Mouse (Mus musculus): ENCODE data around the gene Anks1. TPM values are rescaled to one million over a fixed set of nuclear protein-coding genes. Genes with fewer than 3 reads are reported as not detected.

The Anks1 gene
- polyA plus RNA-seq, 1 experiment from 2014 or later = 50.4 TPM

GRCm38 (mm10) chr17:28027197-28027596 lies 118.1 kb downstream of the Anks1 start:
- Histone ChIP-seq H3K4me2 (no peak overlapping the region), H3K4me1 (peaks cover 71% of the 10 kb centered on the region), H3K9me3 (replicated peaks) (no peaks in the 10 kb centered on the region), H3K9ac (replicated peaks) (no peak overlapping the region), H3K27me3 (replicated peaks) (no peaks in the 10 kb centered on the region), H3K27ac (replicated peaks) (no peak overlapping the region), H3K36me3 (no peaks in the 10 kb centered on the region), H3K4me3 (replicated peaks) (no peak overlapping the region)
- ATAC-seq (ENCODE audit: low FRiP score) = no peak
- WGBS = 96% methylated on average over 6 of the region's 6 CpGs

GRCm38 (mm10) chr17:28028236-28028635 lies 119.1 kb downstream of the Anks1 start:
- Histone ChIP-seq H3K4me1 (peaks cover 69% of the 10 kb centered on the region), H3K4me3 (replicated peaks) (no peak overlapping the region), H3K27me3 (replicated peaks) (no peaks in the 10 kb centered on the region), H3K9ac (replicated peaks) (no peak overlapping the region), H3K36me3 (no peaks in the 10 kb centered on the region), H3K9me3 (replicated peaks) (no peaks in the 10 kb centered on the region), H3K27ac (replicated peaks) (no peak overlapping the region), H3K4me2 (no peak overlapping the region)
- no peak for ATAC-seq (ENCODE audit: low FRiP score)
- 44% methylated on average over 10 of the region's 10 CpGs for WGBS

GRCm38 (mm10) chr17:28029308-28029707 lies 120.2 kb downstream of the Anks1 start:
- H3K27me3 ChIP-seq (replicated peaks) = no peaks in the 10 kb centered on the region
- peaks cover 60% of the 10 kb centered on the region for H3K4me1 ChIP-seq
- no peaks in the 10 kb centered on the region for H3K36me3 ChIP-seq
- no peak overlapping the region for H3K9ac ChIP-seq (replicated peaks)
- H3K4me3 ChIP-seq (replicated peaks) = no peak overlapping the region
- H3K27ac ChIP-seq (replicated peaks) = no peak overlapping the region
- H3K4me2 ChIP-seq = no peak overlapping the region
- H3K9me3 ChIP-seq (replicated peaks) = no peaks in the 10 kb centered on the region
- ATAC-seq (ENCODE audit: low FRiP score) = no peak
- WGBS = 70% methylated on average over 2 of the region's 2 CpGs

GRCm38 (mm10) chr17:28030446-28030845 lies 121.3 kb downstream of the Anks1 start:
- H3K4me1 ChIP-seq = peaks cover 52% of the 10 kb centered on the region
- H3K36me3 ChIP-seq = no peaks in the 10 kb centered on the region
- WGBS = 68% methylated on average over 10 of the region's 10 CpGs
- H3K4me3 ChIP-seq (replicated peaks) = no peak overlapping the region
- no peaks in the 10 kb centered on the region for H3K9me3 ChIP-seq (replicated peaks)
- H3K4me2 ChIP-seq = no peak overlapping the region
- no peak for ATAC-seq (ENCODE audit: low FRiP score)
- no peak overlapping the region for H3K27ac ChIP-seq (replicated peaks)
- H3K9ac ChIP-seq (replicated peaks) = no peak overlapping the region
- H3K27me3 ChIP-seq (replicated peaks) = no peaks in the 10 kb centered on the region

- H3K36me3 ChIP-seq = no peaks in the 10 kb centered on the region
- H3K4me1 ChIP-seq = peaks cover 43% of the 10 kb centered on the region
- no peak overlapping the region for H3K4me2 ChIP-seq
- no peak for ATAC-seq (ENCODE audit: low FRiP score)
- no peak overlapping the region for H3K4me3 ChIP-seq (replicated peaks)
- 66% methylated on average over 9 of the region's 9 CpGs for WGBS
- no peaks in the 10 kb centered on the region for H3K9me3 ChIP-seq (replicated peaks)
- no peaks in the 10 kb centered on the region for H3K27me3 ChIP-seq (replicated peaks)
- H3K27ac ChIP-seq (replicated peaks) = no peak overlapping the region
- H3K9ac ChIP-seq (replicated peaks) = no peak overlapping the region
Measured at GRCm38 (mm10) chr17:28031281-28031941, 122.3 kb downstream of the Anks1 start.

GRCm38 (mm10) chr17:28032219-28032618 lies 123.1 kb downstream of the Anks1 start:
- H3K27ac ChIP-seq (replicated peaks) = no peak overlapping the region
- H3K9me3 ChIP-seq (replicated peaks) = no peaks in the 10 kb centered on the region
- WGBS = 59% methylated on average over 10 of the region's 10 CpGs
- no peak overlapping the region for H3K4me3 ChIP-seq (replicated peaks)
- no peak overlapping the region for H3K4me2 ChIP-seq
- H3K27me3 ChIP-seq (replicated peaks) = no peaks in the 10 kb centered on the region
- ATAC-seq (ENCODE audit: low FRiP score) = no peak
- peaks cover 46% of the 10 kb centered on the region for H3K4me1 ChIP-seq
- no peak overlapping the region for H3K9ac ChIP-seq (replicated peaks)
- no peaks in the 10 kb centered on the region for H3K36me3 ChIP-seq

- H3K4me1 ChIP-seq = peaks cover 50% of the 10 kb centered on the region
- H3K9ac ChIP-seq (replicated peaks) = no peak overlapping the region
- peak overlapping the region; percentile 6; the same call in 1 of the 2 replicates for H3K27ac ChIP-seq (replicated peaks)
- H3K27me3 ChIP-seq (replicated peaks) = no peaks in the 10 kb centered on the region
- no peak for ATAC-seq (ENCODE audit: low FRiP score)
- no peak overlapping the region for H3K4me2 ChIP-seq
- WGBS = 19% methylated on average over 3 of the region's 3 CpGs
- no peaks in the 10 kb centered on the region for H3K36me3 ChIP-seq
- H3K9me3 ChIP-seq (replicated peaks) = no peaks in the 10 kb centered on the region
- H3K4me3 ChIP-seq (replicated peaks) = no peak overlapping the region
Measured at GRCm38 (mm10) chr17:28033046-28033580, 124.0 kb downstream of the Anks1 start.

GRCm38 (mm10) chr17:28034986-28035385 lies 125.9 kb downstream of the Anks1 start:
- Histone ChIP-seq H3K27ac (replicated peaks) (no peak overlapping the region), H3K4me2 (no peak overlapping the region), H3K36me3 (peaks cover 3% of the 10 kb centered on the region; the same call in 1 of the 2 replicates), H3K4me3 (replicated peaks) (no peak overlapping the region), H3K4me1 (peaks cover 38% of the 10 kb centered on the region), H3K27me3 (replicated peaks) (no peaks in the 10 kb centered on the region), H3K9ac (replicated peaks) (no peak overlapping the region), H3K9me3 (replicated peaks) (no peaks in the 10 kb centered on the region)
- WGBS = 78% methylated on average over 8 of the region's 8 CpGs
- no peak for ATAC-seq (ENCODE audit: low FRiP score)

- Histone ChIP-seq H3K4me2 (no peak overlapping the region), H3K27me3 (replicated peaks) (no peaks in the 10 kb centered on the region), H3K36me3 (peaks cover 3% of the 10 kb centered on the region; the same call in 1 of the 2 replicates), H3K4me3 (replicated peaks) (no peak overlapping the region), H3K4me1 (peaks cover 50% of the 10 kb centered on the region), H3K9me3 (replicated peaks) (no peaks in the 10 kb centered on the region), H3K9ac (replicated peaks) (no peak overlapping the region), H3K27ac (replicated peaks) (peak overlapping the region; percentile 49; the same call in 1 of the 2 replicates)
- 0 out of 2 replicates have a peak, but pooled peaks have one; percentile 19 for ATAC-seq (ENCODE audit: low FRiP score)
- WGBS = 24% methylated on average over 14 of the region's 14 CpGs
Measured at GRCm38 (mm10) chr17:28036813-28037756, 128.0 kb downstream of the Anks1 start.

GRCm38 (mm10) chr17:28040620-28041019 lies 131.5 kb downstream of the Anks1 start:
- Histone ChIP-seq H3K9me3 (replicated peaks) (no peaks in the 10 kb centered on the region), H3K4me3 (replicated peaks) (peak overlapping the region; percentile 33), H3K27ac (replicated peaks) (peak overlapping the region; percentile 72), H3K36me3 (peaks cover 3% of the 10 kb centered on the region; the same call in 1 of the 2 replicates), H3K9ac (replicated peaks) (peak overlapping the region; percentile 43), H3K27me3 (replicated peaks) (no peaks in the 10 kb centered on the region), H3K4me1 (peaks cover 58% of the 10 kb centered on the region), H3K4me2 (peak overlapping the region; percentile 59)
- peak; percentile 56; the same call in 1 of the 2 replicates for ATAC-seq (ENCODE audit: low FRiP score)
- WGBS = 12% methylated on average over 16 of the region's 16 CpGs

- peak overlapping the region; percentile 43 for H3K9ac ChIP-seq (replicated peaks)
- H3K4me2 ChIP-seq = peak overlapping the region; percentile 59
- peak overlapping the region; percentile 72 for H3K27ac ChIP-seq (replicated peaks)
- no peak for ATAC-seq (ENCODE audit: low FRiP score)
- WGBS = 44% methylated on average over 13 of the region's 13 CpGs
- no peaks in the 10 kb centered on the region for H3K27me3 ChIP-seq (replicated peaks)
- H3K9me3 ChIP-seq (replicated peaks) = no peaks in the 10 kb centered on the region
- peaks cover 58% of the 10 kb centered on the region for H3K4me1 ChIP-seq
- H3K36me3 ChIP-seq = peaks cover 3% of the 10 kb centered on the region; the same call in 1 of the 2 replicates
- peak overlapping the region; percentile 33 for H3K4me3 ChIP-seq (replicated peaks)
Measured at GRCm38 (mm10) chr17:28041298-28041697, 132.2 kb downstream of the Anks1 start.

All from neural tube, embryonic 15.5 days (tissue).